Mouse (Mus musculus) cerebellum, postnatal 36 days (tissue): ENCODE measurements around the gene Gdap2.
A peak's percentile ranks its signal among the peaks of the same experiment; 100 is the strongest.

ENCODE experiments used
- DNase-seq, 2 experiments: peaks; one replicate each; pipeline ENCODE4 v3.0.0; 2021 to 2022; ENCODE audit warnings: mixed read lengths in 2 of 2

Gdap2 gene

GRCm38 (mm10) chr3:100162315-100163105 lies at the start of gene Gdap2, which contains the start of gene Wdr3:
TSS of gene Gdap2 (plus strand) at chr3:100162381.
TSS of gene Wdr3 (minus strand) at chr3:100162407.
- peak; percentile 93 to 94 for DNase-seq

DNA sequence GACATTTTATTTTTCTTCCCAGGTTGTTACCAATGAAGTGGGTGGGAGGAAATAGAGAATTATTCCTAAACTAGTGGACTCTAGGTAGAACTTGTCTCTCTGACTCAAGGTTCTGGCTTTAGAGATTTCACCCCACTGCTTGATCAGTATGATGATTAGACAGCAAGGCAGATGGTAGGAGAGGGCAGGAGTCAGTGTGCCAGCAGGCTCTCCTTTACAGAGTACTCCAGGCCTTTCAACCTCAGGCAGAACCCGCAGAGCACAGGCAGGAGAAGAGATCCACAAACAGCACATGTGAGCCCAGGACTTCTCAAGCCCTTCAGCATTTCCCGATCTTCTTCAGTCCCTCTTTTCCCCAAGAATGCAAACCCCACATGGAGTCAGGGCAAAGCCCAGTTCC lies 43.5 kb upstream of the Gdap2 start:
- DNase-seq: peak in 1 of 2 experiments; percentile 24

GRCm38 (mm10) chr3:100121961-100122360 lies 40.2 kb upstream of the Gdap2 start:
- DNase-seq: peak; percentile 46 to 48

GRCm38 (mm10) chr3:100122445-100122844 lies 39.7 kb upstream of the Gdap2 start:
- DNase-seq: no peak

DNA sequence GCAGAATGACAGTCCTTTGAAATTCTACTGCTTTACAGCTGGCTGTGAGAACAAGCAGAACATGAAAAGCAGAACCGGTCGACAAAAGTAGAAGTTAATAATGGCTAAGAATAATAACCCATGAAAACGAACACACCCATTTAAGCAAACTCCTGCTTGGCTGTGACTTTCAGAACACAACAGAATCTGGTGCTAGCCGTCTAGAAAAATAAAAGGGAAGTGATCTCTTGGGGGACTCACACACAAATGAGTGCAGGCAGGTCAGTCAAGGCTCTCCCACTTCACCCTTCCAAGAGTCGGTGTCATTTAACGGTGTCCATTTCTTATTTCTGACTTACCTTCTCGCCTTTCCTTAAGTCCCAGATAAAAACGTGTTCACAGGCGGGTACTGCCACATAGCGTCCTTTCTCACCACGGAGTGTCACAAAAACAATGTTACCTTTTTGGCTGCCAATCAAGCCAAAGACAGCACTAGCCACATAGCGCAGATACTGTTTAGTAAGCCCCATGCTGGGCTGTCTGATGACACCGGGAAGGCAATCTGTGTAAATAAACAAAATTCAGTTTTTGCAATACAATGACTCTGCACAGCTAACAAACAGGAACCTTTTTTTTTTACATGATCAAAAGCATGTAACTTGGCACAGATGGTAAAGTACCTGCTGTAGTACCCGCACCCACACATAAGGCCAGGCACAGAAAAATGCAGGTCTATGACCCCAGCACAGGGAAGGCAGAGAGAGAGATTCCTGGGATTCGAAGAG lies 1.3 kb upstream of the Gdap2 start:
- no peak for DNase-seq

DNA sequence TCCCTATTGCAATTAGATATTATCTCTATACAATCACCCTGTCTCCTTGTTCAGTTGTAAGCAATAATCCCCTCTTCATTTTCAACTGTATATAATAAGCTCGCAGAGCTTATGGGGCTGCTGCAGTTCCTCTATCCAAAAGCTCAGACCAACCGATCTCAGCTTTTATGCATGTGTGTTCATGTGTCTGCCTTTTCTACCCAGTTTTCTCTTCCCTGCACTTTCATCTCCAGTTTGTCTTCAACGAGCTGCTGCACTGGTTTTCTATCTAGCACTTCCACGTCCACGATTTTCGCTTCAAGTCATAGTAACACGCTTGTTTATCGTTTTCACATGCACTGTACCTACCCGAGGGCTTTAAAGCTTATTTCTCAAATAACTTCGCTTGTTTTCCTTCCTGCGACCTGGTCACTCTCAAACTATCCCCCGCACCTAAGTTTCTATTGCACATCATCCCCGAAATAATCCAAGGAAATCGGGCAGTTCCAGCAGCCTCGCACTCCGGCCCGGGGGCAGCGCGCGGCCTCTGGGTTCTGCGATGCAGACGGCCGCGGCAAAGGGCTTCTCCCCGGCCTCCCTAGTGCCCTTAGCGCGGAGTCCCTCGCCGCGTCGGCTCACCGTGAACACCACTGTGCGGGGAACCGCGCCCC lies 391 bp upstream of the Gdap2 start:
- no peak for DNase-seq

DNA sequence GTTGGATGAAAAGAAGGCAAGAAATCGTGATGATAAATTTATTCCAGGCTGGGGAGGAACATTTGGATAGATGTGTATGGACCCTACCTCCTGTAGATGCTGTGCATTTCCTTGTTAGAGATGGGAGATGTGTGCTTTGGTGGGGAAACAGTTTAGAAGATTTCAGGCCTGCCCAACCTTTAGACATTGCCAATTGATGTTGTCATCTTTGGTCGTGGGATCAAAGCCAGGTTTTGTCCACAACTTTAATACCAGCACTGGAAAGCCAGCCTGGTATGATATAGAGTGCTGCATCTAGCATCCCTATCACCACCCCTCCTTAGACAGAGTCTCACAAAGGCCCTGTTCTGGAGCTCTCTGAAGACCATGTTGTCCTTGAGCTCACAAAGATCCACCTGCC lies 1.4 kb downstream of the Gdap2 start:
- no peak for DNase-seq

DNA sequence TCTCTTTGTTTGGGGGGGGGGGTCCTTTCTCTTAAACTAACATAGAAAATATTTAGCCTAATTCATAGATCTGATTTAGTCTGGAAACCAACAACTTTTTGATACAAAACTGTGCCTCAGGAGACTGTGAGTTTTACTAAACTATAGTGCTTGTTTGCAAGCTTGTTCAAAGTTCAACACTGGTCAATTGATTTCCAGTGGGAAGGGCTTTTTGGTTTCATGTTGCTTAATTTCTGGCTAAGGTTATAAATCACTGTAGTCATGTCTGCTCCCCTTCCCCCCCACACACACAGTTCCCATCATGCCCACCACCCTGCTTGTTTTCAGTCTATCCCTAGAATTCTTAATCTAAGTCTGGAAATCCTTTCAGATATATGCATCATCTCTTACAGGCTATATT lies 2.8 kb downstream of the Gdap2 start:
- no peak for DNase-seq

DNA sequence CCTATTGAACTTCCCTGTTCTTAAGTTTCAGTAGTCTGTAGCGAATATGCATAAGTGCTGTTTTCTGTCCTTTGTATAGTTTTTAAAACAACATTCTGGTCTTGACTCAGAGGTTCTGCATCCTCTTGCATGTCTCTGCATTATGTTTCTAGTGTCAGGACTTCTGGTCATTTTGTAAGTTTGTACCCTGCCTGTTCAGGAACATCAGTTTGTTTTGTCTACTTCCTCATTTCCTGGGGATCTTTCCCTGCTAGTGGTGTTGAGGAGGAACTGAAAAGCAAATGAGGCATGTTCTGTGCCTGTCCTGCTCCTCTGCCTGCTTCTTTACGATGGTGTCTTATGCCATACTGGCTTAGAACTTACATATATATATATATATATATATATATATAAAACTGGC lies 13.8 kb downstream of the Gdap2 start:
- DNase-seq: no peak

DNA sequence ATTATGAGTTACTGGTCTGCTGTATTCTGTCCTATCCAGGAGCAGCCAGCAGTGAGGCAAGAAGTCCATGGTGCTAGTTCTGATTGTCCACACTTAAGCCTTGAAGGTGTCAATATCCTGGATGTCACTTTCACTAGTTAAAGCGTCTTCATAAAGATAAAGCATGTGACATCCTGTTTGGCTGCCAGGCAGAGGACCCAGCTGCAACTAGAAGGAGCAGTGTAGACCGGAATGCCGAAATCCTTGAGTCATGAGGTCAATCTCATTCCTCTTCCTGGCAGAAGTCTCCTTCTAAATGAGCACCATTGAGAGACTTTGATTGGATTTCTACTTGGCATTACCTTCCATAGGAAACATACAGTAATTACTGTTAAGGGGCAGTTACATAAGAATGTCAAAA lies 18.3 kb downstream of the Gdap2 start:
- no peak for DNase-seq

DNA sequence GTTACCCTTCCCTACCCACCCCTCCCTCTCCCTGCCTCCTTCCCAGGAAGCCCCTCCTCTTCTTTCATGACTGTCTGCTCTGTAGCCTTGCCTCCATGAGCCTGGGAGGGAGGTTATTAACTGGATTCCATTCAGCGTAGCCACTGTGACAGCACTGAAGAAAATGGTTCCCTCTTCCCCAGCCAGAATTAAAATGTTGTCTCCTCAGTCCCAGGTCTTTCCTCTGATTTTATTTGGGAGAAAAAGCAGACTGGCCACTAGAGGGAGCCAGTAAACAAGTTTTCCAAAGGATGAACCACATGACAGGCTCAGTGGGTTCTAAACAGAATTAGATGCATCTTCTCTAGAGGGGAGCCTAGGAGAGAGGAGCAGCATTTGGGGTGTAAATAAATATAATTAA lies 27.3 kb downstream of the Gdap2 start:
- peak; percentile 33 to 69 for DNase-seq

GRCm38 (mm10) chr3:100189861-100190260 lies 27.7 kb downstream of the Gdap2 start:
- no peak for DNase-seq

GRCm38 (mm10) chr3:100194210-100194609 lies 32.0 kb downstream of the Gdap2 start:
- DNase-seq: no peak

DNA sequence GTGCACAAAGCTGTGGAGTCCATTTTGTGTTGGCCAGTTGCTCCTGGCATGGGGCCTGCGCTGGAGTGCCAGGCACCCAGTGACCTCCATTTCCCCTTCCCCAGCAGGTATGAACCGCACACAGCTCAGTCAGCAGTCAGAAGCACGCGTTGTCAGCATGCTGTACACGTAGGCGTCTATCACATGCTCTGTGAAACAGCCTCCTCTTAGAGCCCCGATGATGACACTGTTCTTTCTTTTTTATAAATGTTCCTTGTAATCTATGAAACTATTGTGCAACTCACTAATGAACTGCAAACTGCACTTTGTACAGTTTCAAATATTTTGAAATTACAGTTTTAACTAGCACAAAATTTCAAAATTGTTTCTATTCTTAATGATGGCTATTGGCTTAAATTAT lies 39.4 kb downstream of the Gdap2 start:
- DNase-seq: peak in 1 of 2 experiments; percentile 6

DNA sequence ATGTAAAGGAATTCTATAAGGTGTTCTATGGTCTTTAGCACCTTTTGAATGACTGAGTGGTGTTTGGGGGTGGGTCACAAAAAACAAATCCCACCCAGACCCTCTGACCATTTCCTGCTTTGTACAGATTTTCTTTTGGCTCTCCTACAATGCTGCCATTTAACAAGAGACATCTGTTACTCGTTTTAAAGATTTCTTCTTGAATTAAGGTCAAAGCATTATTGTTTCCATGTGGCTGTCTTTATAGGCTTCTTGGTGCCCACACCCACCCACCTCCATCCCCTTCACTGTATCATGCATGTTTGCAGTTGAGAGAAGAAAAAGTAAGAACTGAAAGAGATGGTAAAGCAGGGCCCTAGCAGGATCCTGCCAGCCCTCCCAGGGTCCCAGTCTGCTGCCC lies 44.8 kb downstream of the Gdap2 start:
- no peak for DNase-seq

GRCm38 (mm10) chr3:100215469-100215868 lies 53.3 kb downstream of the Gdap2 start:
- no peak for DNase-seq

GRCm38 (mm10) chr3:100225326-100225959 lies 63.3 kb downstream of the Gdap2 start:
- no peak for DNase-seq

DNA sequence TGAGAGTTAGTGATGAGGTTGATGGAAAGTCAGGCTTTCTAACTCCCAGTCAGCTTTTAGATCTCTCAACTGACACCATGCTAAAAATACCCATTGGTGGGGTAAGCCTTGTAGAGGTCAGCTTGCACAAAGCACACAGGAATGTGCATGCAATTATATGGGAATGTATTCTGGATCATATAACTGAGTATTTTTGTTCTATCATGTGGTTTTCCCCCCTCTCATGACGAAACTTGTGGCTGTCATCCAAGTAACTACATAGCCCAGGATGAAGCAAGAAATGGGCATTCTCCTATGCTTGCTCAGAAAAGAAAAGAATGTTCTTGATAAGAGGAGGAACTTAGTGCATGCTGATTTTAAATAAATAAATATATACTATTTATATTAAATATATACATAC lies 65.3 kb downstream of the Gdap2 start:
- no peak for DNase-seq

DNA sequence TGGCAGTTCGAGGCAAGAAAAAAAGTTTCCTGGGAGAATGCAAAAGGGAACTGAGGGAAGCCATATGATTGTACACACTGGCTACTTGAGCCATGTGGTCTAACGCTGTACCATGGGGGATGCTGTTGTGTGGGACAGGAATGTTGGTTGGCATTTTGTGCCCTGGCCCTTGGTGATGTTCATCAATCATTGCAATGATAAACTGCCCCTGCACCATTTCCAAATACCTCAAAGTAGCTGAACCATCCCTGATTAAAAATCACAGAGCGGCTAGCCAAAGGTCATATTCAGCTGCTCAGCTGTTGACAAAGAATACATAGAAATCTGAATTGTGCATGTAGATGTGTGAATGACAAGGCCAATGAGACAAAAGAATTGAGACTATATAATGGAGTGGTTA lies 66.8 kb downstream of the Gdap2 start:
- no peak for DNase-seq

DNA sequence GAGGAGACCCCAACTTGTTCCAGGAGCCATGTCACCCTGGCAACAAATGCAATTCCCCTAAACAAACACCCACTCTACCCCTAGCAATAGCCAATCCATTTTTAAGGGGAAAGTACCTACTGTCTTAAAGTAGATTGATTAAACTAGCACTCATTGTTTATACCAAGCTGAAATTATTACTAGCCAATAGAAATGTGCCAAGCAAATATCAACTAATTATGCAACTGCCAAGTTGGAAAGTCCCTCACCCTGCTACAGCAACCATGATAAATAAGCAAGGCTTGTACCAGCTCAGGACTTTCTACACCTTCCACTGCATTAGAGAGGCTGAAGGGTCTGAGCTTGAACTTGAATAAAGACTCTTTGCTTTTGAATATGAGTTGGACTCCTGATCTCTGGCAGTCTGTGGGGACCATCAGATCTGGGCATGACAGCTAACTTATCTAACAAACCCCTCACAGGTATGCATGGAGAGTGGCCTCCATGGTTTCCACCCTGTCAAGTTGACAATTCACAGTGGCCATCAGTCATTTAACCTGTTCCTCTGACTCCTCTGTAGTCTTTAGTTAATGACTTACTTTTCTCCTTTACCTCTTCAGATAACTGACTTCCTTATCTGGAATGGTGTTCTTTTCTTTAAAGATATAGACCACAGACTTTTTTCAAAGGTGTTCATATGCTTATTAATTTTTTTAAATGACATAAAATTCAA lies 74.7 kb downstream of the Gdap2 start:
- no peak for DNase-seq

- DNase-seq: no peak
These were observed 80.0 kb downstream of the Gdap2 start for GRCm38 (mm10) chr3:100242230-100242629.

GRCm38 (mm10) chr3:100246286-100246825 lies 84.2 kb downstream of the Gdap2 start:
- no peak for DNase-seq
